Mouse (Mus musculus) neural tube, embryonic 12.5 days (tissue): ENCODE measurements at regions not wholly inside any gene's neighbourhood (a gene's known extent, or its start where the extent isn't known, plus 50 kb on each side); places are given as distances from the start of the nearest gene placed in this dataset.

Experiments used
- ATAC-seq: fragments of 200-750 bp; cut with Nextera tagmentation; 2 replicates; pipeline ENCODE4 v1.8.0; 2017; ENCODE audit warnings: low read depth, mild to moderate bottlenecking, moderate TSS enrichment, moderate library complexity; ENCODE audit not compliant: low FRiP score
- H3K27ac ChIP-seq: fragments of 300-500 bp; sonication (generic); 2 replicates; pipeline ENCODE4 v1.5.1; 2016
- H3K27me3 ChIP-seq: fragments of 300-500 bp; sonication (generic); replicated peaks from 2 replicates; pipeline ENCODE4 v1.6.1; 2016; ENCODE audit warnings: mild to moderate bottlenecking
- H3K36me3 ChIP-seq: fragments of 300-500 bp; sonication (generic); 2 replicates; pipeline ENCODE4 v1.6.1; 2016; ENCODE audit warnings: mild to moderate bottlenecking
- H3K4me1 ChIP-seq: fragments of 300-500 bp; sonication (generic); 2 replicates; pipeline ENCODE4 v1.6.1; 2016
- H3K4me2 ChIP-seq: fragments of 300-500 bp; sonication (generic); replicated peaks from 2 replicates; pipeline ENCODE4 v1.6.1; 2016; ENCODE audit warnings: mild to moderate bottlenecking
- H3K4me3 ChIP-seq: fragments of 300-500 bp; sonication (generic); 2 replicates; pipeline ENCODE4 v1.5.1; 2016
- H3K9ac ChIP-seq: fragments of 300-500 bp; sonication (generic); 2 replicates; pipeline ENCODE4 v1.6.1; 2016; ENCODE audit warnings: mild to moderate bottlenecking
- H3K9me3 ChIP-seq: fragments of 300-500 bp; sonication (generic); 2 replicates; pipeline ENCODE4 v1.6.1; 2016; ENCODE audit warnings: mild to moderate bottlenecking
- WGBS: fragments of 180-500 bp; shearing (Covaris S2); methylation state at CpG from one replicate; pipeline ENCODE4 v1.1.7; 2016; 5-methylcytosine and 5-hydroxymethylcytosine counted together

DNA sequence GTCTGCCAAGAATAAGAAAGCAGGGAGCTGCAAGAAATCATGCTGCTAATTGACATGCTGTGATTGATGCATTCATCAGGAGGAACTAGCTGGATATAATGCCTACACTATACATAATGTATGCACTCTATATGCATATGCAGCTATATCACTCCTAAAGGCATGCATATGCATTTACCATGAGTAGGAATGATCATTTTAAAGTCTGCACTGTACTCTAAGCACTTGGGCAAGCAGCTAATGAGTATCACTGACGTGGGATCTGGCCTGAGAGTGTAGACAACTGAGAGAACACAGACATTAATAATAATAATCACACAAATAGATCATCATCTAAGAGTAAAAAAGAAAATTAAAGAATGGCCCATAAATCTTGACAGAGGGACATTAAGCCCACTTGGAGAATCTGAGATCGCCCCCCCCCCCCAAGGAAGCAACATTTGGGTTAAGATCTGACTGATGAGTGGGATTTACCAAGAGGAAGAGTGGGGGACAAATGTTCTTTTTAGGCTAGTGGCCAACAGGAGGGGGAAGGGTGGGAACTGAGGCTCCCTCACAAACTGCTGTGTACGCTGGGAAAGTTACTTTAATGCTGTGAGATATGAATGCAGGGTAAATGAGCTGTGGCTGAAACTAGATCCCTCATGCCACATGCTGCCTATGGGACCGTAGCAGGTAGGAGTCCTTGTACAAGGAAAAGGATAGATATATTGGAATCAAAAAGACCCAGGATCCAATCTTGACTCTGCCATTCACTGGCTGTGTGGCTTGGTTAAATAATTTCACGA is 155.0 kb downstream of the Gsdmc2 start:
- 68% methylated on average over 5 of the region's 5 CpGs for WGBS
- no peak overlapping the region for H3K27ac ChIP-seq
- no peaks in the 10 kb centered on the region for H3K27me3 ChIP-seq
- no peak overlapping the region for H3K4me3 ChIP-seq
- 0 out of 2 replicates have a peak, but pooled peaks cover 4% of the 10 kb centered on the region for H3K4me1 ChIP-seq
- no peaks in the 10 kb centered on the region for H3K9me3 ChIP-seq
- no peak overlapping the region for H3K4me2 ChIP-seq
- ATAC-seq, result no peak
- no peaks in the 10 kb centered on the region for H3K36me3 ChIP-seq
- no peak overlapping the region for H3K9ac ChIP-seq

DNA sequence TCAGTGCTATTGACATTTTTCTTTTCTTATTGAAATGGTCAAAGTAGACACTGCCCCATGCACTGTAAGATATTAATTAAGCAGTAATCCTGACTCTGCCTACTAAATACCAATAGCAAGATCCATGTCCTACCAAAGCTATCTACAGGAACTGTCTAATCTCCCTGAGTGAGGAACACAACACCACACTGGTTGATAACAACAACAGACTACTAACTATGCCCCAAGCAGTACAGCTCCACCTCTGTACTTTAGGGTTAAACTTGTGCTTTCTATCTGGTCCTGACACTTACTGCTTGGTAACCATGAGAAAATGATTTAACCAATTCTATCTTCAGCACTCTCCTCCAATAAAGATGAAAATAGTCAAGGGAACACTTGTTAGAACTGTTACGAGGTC is 157.1 kb downstream of the Gsdmc2 start:
- Histone ChIP-seq H3K9ac (no peak overlapping the region), H3K36me3 (no peaks in the 10 kb centered on the region), H3K4me2 (no peak overlapping the region), H3K9me3 (no peaks in the 10 kb centered on the region), H3K4me3 (no peak overlapping the region), H3K4me1 (0 out of 2 replicates have a peak, but pooled peaks cover 2% of the 10 kb centered on the region), H3K27me3 (no peaks in the 10 kb centered on the region), H3K27ac (no peak overlapping the region)
- ATAC-seq, result no peak
- WGBS, result 92% methylated on average over 1 of the region's 1 CpGs

DNA sequence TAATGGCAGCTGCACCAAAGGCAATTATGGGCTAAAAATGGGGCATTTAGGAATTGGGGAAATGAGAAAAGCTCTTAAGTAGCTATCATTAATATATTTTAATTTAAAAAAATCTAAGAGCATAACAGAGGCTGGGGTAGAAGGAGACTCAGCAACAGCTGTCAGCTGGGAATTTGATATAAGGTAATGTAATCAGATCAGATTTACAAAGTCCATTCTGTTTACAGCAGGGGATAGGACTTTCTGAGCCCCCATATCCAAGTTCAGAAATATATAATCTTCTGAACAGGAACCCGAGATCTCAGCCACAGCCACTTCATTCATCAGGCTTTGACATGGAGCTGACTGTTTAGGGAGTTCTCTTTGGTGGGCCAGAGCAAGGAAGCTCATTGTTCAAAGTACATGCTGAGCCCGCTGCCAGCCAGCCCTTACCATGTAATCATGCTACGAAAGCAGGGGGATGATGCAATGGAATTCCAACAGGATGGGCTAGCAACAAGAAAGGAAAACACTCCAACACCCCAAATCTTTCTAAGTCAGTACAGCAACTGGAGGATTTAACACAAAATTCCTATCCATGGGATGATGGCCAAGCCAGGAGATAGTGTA is 157.9 kb downstream of the Gsdmc2 start:
- H3K27ac ChIP-seq, result no peak overlapping the region
- H3K9ac ChIP-seq, result no peak overlapping the region
- no peak overlapping the region for H3K4me3 ChIP-seq
- H3K4me1 ChIP-seq, result no peaks in the 10 kb centered on the region
- H3K27me3 ChIP-seq, result no peaks in the 10 kb centered on the region
- no peaks in the 10 kb centered on the region for H3K9me3 ChIP-seq
- 74% methylated on average over 3 of the region's 3 CpGs for WGBS
- ATAC-seq, result no peak
- no peaks in the 10 kb centered on the region for H3K36me3 ChIP-seq
- H3K4me2 ChIP-seq, result no peak overlapping the region

GRCm38 (mm10) chr15:63679984-63680925 is 164.7 kb downstream of the Gsdmc2 start:
- 63% methylated on average over 3 of the region's 3 CpGs for WGBS
- Histone ChIP-seq H3K4me1 (no peaks in the 10 kb centered on the region), H3K4me2 (no peak overlapping the region), H3K9me3 (no peaks in the 10 kb centered on the region), H3K27ac (no peak overlapping the region), H3K36me3 (no peaks in the 10 kb centered on the region), H3K9ac (no peak overlapping the region), H3K27me3 (no peaks in the 10 kb centered on the region), H3K4me3 (no peak overlapping the region)
- ATAC-seq, result no peak

- Histone ChIP-seq H3K4me1 (no peaks in the 10 kb centered on the region), H3K27ac (no peak overlapping the region), H3K36me3 (no peaks in the 10 kb centered on the region), H3K4me3 (no peak overlapping the region), H3K9me3 (no peaks in the 10 kb centered on the region), H3K4me2 (no peak overlapping the region), H3K27me3 (no peaks in the 10 kb centered on the region), H3K9ac (no peak overlapping the region)
- WGBS, result 81% methylated on average over 5 of the region's 5 CpGs
- ATAC-seq, result no peak
Measured at GRCm38 (mm10) chr15:63678921-63679320, 166.1 kb downstream of the Gsdmc2 start.

DNA sequence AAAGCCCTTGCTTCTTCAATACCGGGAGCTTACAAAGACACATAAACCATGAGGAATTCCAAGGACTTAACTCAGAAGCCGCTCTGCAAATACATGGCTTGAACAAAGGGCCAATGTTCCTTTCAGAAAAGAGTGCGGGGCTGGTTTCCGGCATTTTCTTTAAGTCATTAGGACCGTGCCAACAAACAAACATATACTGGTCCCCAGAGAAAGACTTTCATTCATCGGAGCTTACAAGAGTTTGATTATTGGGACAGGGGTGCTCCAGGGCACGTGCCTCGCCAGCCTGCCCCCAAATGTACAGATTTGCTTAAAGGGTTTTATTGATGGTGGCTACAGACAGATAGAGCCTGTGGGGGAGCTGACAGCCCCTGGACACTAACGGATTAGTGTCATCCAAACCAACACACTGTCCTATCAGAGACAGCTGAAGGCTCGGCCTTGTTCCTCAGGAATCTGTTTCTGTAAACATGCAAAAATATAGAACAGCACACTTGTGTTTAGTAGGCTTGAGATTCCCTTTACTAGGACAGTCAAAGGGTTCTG is 169.4 kb downstream of the Gsdmc2 start:
- 62% methylated on average over 10 of the region's 10 CpGs for WGBS
- Histone ChIP-seq H3K27ac (no peak overlapping the region), H3K4me2 (no peak overlapping the region), H3K9ac (no peak overlapping the region), H3K36me3 (no peaks in the 10 kb centered on the region), H3K4me1 (no peaks in the 10 kb centered on the region), H3K27me3 (no peaks in the 10 kb centered on the region), H3K4me3 (no peak overlapping the region), H3K9me3 (no peaks in the 10 kb centered on the region)
- peak; percentile 29; the same call in 1 of the 2 replicates for ATAC-seq

DNA sequence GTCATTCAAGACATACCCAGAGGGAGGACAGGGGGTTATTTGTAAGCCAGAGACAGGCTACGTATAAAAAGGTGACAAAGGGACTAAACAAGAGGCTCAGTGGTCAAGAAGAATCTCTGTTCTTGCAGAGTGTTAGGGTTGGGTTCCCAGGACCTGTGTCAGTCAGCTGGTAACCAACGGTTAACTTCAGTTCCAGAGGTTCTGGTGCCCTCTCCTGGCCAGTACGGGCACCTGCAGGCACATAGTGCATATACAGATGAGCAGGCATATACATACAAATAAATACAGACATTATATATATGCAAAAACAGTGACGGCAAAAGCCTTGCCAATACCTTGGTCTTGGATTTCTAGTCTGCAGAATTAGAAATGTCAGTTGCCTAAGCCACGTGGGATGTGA is 170.6 kb downstream of the Gsdmc2 start:
- ATAC-seq, result no peak
- 95% methylated on average over 5 of the region's 5 CpGs for WGBS
- H3K27me3 ChIP-seq, result no peaks in the 10 kb centered on the region
- no peak overlapping the region for H3K4me3 ChIP-seq
- no peaks in the 10 kb centered on the region for H3K36me3 ChIP-seq
- no peaks in the 10 kb centered on the region for H3K4me1 ChIP-seq
- no peaks in the 10 kb centered on the region for H3K9me3 ChIP-seq
- H3K4me2 ChIP-seq, result no peak overlapping the region
- H3K9ac ChIP-seq, result no peak overlapping the region
- H3K27ac ChIP-seq, result no peak overlapping the region

- no peaks in the 10 kb centered on the region for H3K36me3 ChIP-seq
- H3K9me3 ChIP-seq, result no peaks in the 10 kb centered on the region
- no peaks in the 10 kb centered on the region for H3K27me3 ChIP-seq
- H3K4me3 ChIP-seq, result no peak overlapping the region
- no peak overlapping the region for H3K9ac ChIP-seq
- ATAC-seq, result no peak
- no peak overlapping the region for H3K27ac ChIP-seq
- no peaks in the 10 kb centered on the region for H3K4me1 ChIP-seq
- no peak overlapping the region for H3K4me2 ChIP-seq
- WGBS, result 74% methylated on average over 11 of the region's 11 CpGs
Measured at GRCm38 (mm10) chr15:63671081-63671480, 173.9 kb downstream of the Gsdmc2 start.

DNA sequence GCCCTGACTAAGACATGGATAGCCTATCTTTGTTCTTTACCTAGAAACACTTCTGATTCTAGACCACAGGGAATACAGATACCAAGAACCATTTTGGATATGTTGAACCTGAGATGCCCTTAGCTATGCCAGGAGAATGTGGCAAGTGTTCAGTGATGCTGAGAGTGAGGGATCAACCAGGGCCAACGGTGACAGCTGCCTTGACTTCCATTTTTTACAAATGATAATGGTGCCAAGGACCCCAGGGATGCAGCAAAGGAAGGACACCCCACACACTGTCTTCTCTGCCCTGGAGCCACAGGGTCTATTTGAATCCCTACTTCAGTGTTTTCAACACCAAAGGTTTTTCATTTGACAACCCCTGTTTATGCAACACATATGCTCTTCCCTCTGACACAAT is 174.4 kb downstream of the Gsdmc2 start:
- Histone ChIP-seq H3K9ac (no peak overlapping the region), H3K27ac (no peak overlapping the region), H3K4me3 (no peak overlapping the region), H3K27me3 (no peaks in the 10 kb centered on the region), H3K4me2 (no peak overlapping the region), H3K9me3 (no peaks in the 10 kb centered on the region), H3K36me3 (no peaks in the 10 kb centered on the region), H3K4me1 (no peaks in the 10 kb centered on the region)
- ATAC-seq, result no peak
- WGBS, result 77% methylated on average over 1 of the region's 1 CpGs

DNA sequence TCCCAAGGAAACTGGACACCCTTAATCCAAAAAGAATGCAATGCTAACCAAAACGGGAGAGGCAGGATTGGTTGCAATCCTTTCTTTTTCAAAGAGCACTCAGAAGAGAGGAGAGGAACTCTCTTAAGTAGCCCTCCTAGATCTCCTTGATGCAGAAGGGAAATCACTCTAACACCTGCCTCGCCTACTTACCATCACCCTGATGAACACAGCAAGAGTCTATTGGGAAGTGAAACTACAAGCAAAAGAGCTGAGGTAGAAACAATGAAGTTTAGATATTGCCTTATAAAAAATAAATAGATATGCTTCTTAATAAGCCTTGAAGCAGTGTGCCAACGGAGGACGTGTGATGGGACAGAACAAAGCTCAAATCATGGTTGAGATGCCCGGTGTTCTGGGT is 177.4 kb downstream of the Gsdmc2 start:
- Histone ChIP-seq H3K9ac (no peak overlapping the region), H3K4me3 (no peak overlapping the region), H3K36me3 (no peaks in the 10 kb centered on the region), H3K27ac (no peak overlapping the region), H3K4me1 (no peaks in the 10 kb centered on the region), H3K4me2 (no peak overlapping the region), H3K9me3 (no peaks in the 10 kb centered on the region), H3K27me3 (no peaks in the 10 kb centered on the region)
- WGBS, result 87% methylated on average over 5 of the region's 5 CpGs
- ATAC-seq, result no peak

GRCm38 (mm10) chr15:63665517-63665916 is 179.5 kb downstream of the Gsdmc2 start:
- Histone ChIP-seq H3K27me3 (no peaks in the 10 kb centered on the region), H3K9me3 (no peaks in the 10 kb centered on the region), H3K4me2 (no peak overlapping the region), H3K4me1 (no peaks in the 10 kb centered on the region), H3K36me3 (no peaks in the 10 kb centered on the region), H3K9ac (no peak overlapping the region), H3K27ac (no peak overlapping the region), H3K4me3 (no peak overlapping the region)
- 86% methylated on average over 4 of the region's 4 CpGs for WGBS
- no peak for ATAC-seq

DNA sequence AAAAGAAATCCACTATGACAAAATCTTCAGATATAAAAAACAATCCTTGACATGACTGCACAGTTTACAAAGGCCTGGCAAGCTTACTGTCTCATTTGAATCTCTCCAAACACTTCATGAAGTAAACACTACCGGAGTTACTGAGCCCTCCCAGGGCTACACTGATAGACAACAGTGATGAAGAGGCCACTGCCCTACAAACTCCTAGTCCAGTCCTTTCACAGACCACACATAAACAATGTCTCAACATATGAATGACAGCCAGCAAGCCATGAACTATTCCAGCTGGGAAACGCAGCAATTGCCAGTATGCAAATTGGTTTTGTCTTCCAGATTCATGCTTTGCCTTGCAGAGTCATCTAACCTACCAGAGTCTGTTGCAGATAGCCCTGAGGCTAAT is 180.1 kb downstream of the Gsdmc2 start:
- no peak overlapping the region for H3K4me3 ChIP-seq
- no peak overlapping the region for H3K27ac ChIP-seq
- H3K4me1 ChIP-seq, result no peaks in the 10 kb centered on the region
- no peaks in the 10 kb centered on the region for H3K27me3 ChIP-seq
- WGBS, result 75% methylated on average over 2 of the region's 2 CpGs
- no peak overlapping the region for H3K9ac ChIP-seq
- no peaks in the 10 kb centered on the region for H3K36me3 ChIP-seq
- H3K9me3 ChIP-seq, result no peaks in the 10 kb centered on the region
- H3K4me2 ChIP-seq, result no peak overlapping the region
- no peak for ATAC-seq
